Mouse (Mus musculus) Patski (cell line): Measurements from ENCODE around the gene Dock10. TPM values are rescaled to one million over a fixed set of nuclear protein-coding genes. Genes with fewer than 3 reads are reported as not detected.

ENCODE experiments used
- ATAC-seq: fragments of 100-300 bp; one replicate; pipeline ENCODE4 v1.8.0; 2021
- CTCF ChIA-PET: fragments of 350-600 bp; sonication (Branson Sonifier 250); formaldehyde crosslinking; loops from one replicate; lab custom pipeline; 2022; ENCODE audit warnings: inconsistent platforms; lab: Charles Lee
- POLR2A ChIA-PET: fragments of 350-600 bp; sonication (Branson Sonifier 250); formaldehyde crosslinking; loops from one replicate; lab custom pipeline; 2022; ENCODE audit warnings: antibody characterized with exemption, inconsistent platforms; lab: Charles Lee
- DNase-seq: peaks from one replicate; pipeline ENCODE4 v3.0.0-alpha.2; 2011; ENCODE audit warnings: low read depth, low spot score
- H3K27me3 ChIP-seq: fragments of 371-371 bp; one replicate; pipeline ENCODE4 v1.5.1; 2021
- CTCF ChIP-seq: fragments of 100-300 bp; IDR thresholded peaks from one replicate; pipeline ENCODE4 v1.5.1; 2021
- in situ Hi-C: fragments of 300-500 bp; cut with MboI; formaldehyde crosslinking; loops from 3 replicates; pipeline ENCODE4 v1.11.1; 2018; ENCODE audit warnings: low pct_unique_long_range_greater_than_20kb, mixed read lengths
- polyA plus RNA-seq: library from polyadenylated mRNA; unstranded; gene quantifications from one replicate; pipeline ENCODE4 v1.2.3, GENCODE M21; 2021

The Dock10 gene
- polyA plus RNA-seq, 1 experiment from 2014 or later = 0.04 TPM

- ChIA-PET CTCF (interaction anchor here (1.1 kb wide), 1 partner anchor 12 kb away, joined by 3 read pairs; no protein-coding TSS in a partner anchor), POLR2A (no interaction called here)
- no peak for ATAC-seq
- H3K27me3 ChIP-seq = peaks cover 20% of the 10 kb centered on the region
- no peak for DNase-seq
- in situ Hi-C loops = no loop called here
- no peak for TF ChIP-seq CTCF
Measured at GRCm38 (mm10) chr1:80520456-80520855, 237.9 kb downstream of the Dock10 start.

DNA sequence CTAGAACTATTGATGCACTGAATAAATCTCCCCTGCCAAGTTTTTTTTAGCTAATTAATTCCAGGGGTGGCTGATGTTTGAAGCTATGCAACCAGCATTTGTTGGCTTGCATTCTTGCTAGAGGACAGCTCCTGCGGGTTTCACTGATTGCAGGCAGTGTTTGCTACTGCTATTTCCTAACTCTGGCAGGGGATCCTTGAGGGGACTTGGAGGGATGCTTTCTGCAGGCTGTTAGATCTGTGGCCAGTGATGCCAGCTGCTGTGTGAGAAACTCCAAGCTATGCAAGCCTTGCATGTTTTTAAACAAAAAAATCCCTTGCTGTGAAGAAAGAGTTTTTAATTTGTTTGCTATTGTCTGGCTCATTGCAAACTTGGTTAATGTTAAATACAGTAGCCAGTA lies 238.4 kb downstream of the Dock10 start:
- peaks cover 14% of the 10 kb centered on the region for H3K27me3 ChIP-seq
- DNase-seq (no peak), ATAC-seq (no peak)
- POLR2A ChIA-PET = no interaction called here
- TF ChIP-seq CTCF = no peak
- CTCF ChIA-PET = no interaction called here
- in situ Hi-C loops = no loop called here

DNA sequence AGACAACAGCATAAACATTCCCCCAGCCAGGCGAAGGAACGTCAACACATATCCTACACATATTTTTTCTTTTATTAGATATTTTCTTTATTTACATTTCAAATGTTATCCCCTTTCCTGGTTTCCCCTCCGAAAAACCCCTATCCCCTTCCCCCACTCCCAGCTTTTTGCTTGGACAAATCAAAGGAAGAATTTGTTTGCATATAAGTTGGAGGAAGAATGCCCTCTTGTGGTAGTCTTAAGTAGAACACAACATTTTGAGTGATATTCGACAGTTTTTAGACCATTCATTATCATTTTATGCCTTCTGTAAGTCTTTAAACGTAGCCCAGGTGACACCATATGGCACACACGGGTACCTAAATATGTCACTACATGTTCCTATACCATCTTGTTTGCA lies 242.5 kb downstream of the Dock10 start:
- no peaks in the 10 kb centered on the region for H3K27me3 ChIP-seq
- ChIA-PET POLR2A (no interaction called here), CTCF (interaction anchor here (1.3 to 4.2 kb wide), 3 partner anchors 12 to 335 kb away, joined by 3 to 15 read pairs (median 4); no protein-coding TSS in a partner anchor)
- no peak for ATAC-seq
- no peak for DNase-seq
- TF ChIP-seq CTCF = peak; percentile 22
- in situ Hi-C loops = no loop called here

DNA sequence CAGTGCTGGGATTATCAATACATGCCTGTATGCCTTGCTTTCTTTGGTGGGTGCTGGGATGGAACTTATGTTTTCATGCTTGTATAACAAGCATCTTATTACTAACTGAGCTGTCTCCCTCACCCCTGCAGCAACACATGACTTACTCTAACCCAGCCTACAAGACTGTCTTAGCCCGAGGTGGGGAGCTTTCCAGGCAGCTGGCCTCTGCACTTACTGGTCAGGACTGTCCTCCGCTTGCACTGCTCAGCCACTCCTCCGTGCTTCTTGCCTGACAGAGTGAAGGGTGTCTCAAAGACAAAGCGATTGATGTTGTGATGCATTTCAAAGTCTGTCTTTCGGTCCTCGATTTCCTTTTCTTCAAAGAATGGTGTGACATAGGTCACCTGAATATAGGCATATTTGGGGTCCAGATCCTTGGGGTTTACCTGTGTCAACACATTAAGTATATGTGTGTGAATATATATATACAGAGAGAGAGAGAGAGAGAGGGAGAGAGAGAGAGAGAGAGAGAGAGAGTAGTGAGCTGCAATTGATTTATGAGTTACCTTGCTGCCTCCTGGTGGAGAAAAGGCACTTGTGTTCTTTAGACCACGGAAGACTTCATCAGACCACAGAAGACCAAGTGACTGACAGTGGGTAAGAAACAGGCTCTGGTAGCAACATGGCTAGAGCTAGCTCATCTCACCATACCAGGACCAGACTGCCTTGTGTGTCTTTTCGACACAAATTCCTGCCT lies 245.9 kb downstream of the Dock10 start:
- TF ChIP-seq CTCF = peak; percentile 38
- CTCF ChIA-PET = interaction anchor here (0.9 to 1.8 kb wide), 2 partner anchors 324 to 332 kb away, joined by 4 to 7 read pairs; no protein-coding TSS in a partner anchor
- POLR2A ChIA-PET = no interaction called here
- no peaks in the 10 kb centered on the region for H3K27me3 ChIP-seq
- in situ Hi-C loops = loop anchor here (5.0 kb wide), 1 partner anchor 330 kb away; no protein-coding TSS in a partner anchor
- DNase-seq (no peak), ATAC-seq (no peak)

GRCm38 (mm10) chr1:80504757-80505156 lies 253.6 kb downstream of the Dock10 start:
- peak; percentile 43 for TF ChIP-seq CTCF
- ATAC-seq (no peak), DNase-seq (no peak)
- in situ Hi-C loops = no loop called here
- ChIA-PET CTCF (no interaction called here), POLR2A (no interaction called here)
- peaks cover 7% of the 10 kb centered on the region for H3K27me3 ChIP-seq

DNA sequence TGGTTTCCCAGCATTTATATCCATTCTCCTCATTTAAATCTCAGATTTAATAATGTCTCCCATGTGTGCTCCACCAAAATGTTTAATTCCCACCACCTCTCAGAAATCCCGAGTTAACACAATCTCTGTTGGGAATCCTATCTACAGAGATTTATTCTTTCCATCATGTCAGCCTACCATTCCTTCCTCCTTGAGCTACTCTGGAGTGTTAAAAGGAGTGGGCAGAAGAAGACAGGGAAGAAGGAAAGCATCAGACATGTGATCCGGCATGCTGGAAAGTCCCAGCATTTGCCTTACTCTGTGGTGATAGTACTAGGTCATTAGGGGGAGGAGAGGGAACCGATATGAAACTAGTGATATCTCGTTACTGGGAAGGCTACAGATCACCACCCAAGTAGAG lies 254.2 kb downstream of the Dock10 start:
- in situ Hi-C loops = no loop called here
- CTCF ChIA-PET = interaction anchor here (1.1 kb wide), 1 partner anchor 34 kb away, joined by 3 read pairs; no protein-coding TSS in a partner anchor
- DNase-seq (no peak), ATAC-seq (no peak)
- H3K27me3 ChIP-seq = peaks cover 7% of the 10 kb centered on the region
- POLR2A ChIA-PET = no interaction called here
- TF ChIP-seq CTCF = no peak

GRCm38 (mm10) chr1:80502456-80503165 lies 255.7 kb downstream of the Dock10 start:
- DNase-seq (no peak), ATAC-seq (no peak)
- POLR2A ChIA-PET = no interaction called here
- peaks cover 7% of the 10 kb centered on the region for H3K27me3 ChIP-seq
- CTCF ChIA-PET = no interaction called here
- in situ Hi-C loops = no loop called here
- TF ChIP-seq CTCF = no peak

- POLR2A ChIA-PET = no interaction called here
- peaks cover 7% of the 10 kb centered on the region for H3K27me3 ChIP-seq
- DNase-seq = no peak
- CTCF ChIA-PET = no interaction called here
- ATAC-seq = no peak
- in situ Hi-C loops = no loop called here
- no peak for TF ChIP-seq CTCF
Measured at GRCm38 (mm10) chr1:80499264-80499663, 259.1 kb downstream of the Dock10 start.

DNA sequence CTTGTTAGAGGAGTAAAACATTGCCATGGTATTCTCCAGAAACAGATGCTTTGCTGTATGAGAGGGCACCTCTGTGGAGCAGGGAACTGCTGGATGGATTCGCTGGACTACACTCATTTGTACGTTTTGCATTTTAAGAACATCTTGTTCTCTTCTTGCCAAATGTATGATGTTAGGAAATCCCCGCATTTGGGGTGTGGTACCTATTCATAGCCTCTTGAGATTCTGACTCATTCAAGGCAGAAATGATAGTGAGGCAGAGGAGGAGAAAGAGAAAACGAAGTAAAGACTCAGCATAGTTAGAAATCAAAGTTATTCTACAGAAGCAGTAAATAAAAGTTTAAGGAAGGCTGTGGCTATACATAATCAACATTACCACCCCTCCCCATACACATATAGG lies 262.0 kb downstream of the Dock10 start:
- POLR2A ChIA-PET = no interaction called here
- peaks cover 14% of the 10 kb centered on the region for H3K27me3 ChIP-seq
- ATAC-seq = no peak
- DNase-seq = no peak
- CTCF ChIA-PET = no interaction called here
- in situ Hi-C loops = no loop called here
- no peak for TF ChIP-seq CTCF

- POLR2A ChIA-PET = no interaction called here
- ATAC-seq (no peak), DNase-seq (no peak)
- TF ChIP-seq CTCF = no peak
- H3K27me3 ChIP-seq = peaks cover 6% of the 10 kb centered on the region
- CTCF ChIA-PET = no interaction called here
- in situ Hi-C loops = no loop called here
Measured at GRCm38 (mm10) chr1:80483419-80483818, 274.9 kb downstream of the Dock10 start.

- ChIA-PET CTCF (no interaction called here), POLR2A (no interaction called here)
- no peak for TF ChIP-seq CTCF
- ATAC-seq = no peak
- peaks cover 16% of the 10 kb centered on the region for H3K27me3 ChIP-seq
- no peak for DNase-seq
- in situ Hi-C loops = no loop called here
Measured at GRCm38 (mm10) chr1:80474942-80475341, 283.4 kb downstream of the Dock10 start.
